Mouse (Mus musculus) embryonic facial prominence, embryonic 11.5 days (tissue): ENCODE data around the gene Dnajb3. TPM values are rescaled to one million over a fixed set of nuclear protein-coding genes. Genes with fewer than 3 reads are reported as not detected.

Experiments
- ATAC-seq: fragments of 200-750 bp; cut with Nextera tagmentation; replicated peaks from 2 replicates; pipeline ENCODE4 v1.8.0; 2017; ENCODE audit warnings: low read depth; ENCODE audit not compliant: insufficient number of reproducible peaks, low FRiP score, low TSS enrichment
- DNase-seq: peaks from one replicate; pipeline ENCODE4 v3.0.0-alpha.2; 2015; ENCODE audit warnings: low spot score
- H3K27ac ChIP-seq: fragments of 300-500 bp; sonication (generic); replicated peaks from 2 replicates; pipeline ENCODE4 v1.5.1; 2014; ENCODE audit warnings: mild to moderate bottlenecking, low read depth, low read length, control low read depth
- H3K27me3 ChIP-seq: fragments of 300-500 bp; sonication (generic); 2 replicates; pipeline ENCODE4 v1.6.1; 2014; ENCODE audit warnings: mild to moderate bottlenecking, low read length, moderate library complexity, mixed read lengths; ENCODE audit not compliant: control insufficient read depth, insufficient read depth
- H3K36me3 ChIP-seq: fragments of 300-500 bp; sonication (generic); replicated peaks from 2 replicates; pipeline ENCODE4 v1.6.1; 2014; ENCODE audit warnings: low read depth, mild to moderate bottlenecking, low read length, moderate library complexity, mixed read lengths; ENCODE audit not compliant: control insufficient read depth, insufficient read depth
- H3K4me1 ChIP-seq: fragments of 300-500 bp; sonication (generic); 2 replicates; pipeline ENCODE4 v1.6.1; 2014; ENCODE audit warnings: low read length, mixed read lengths; ENCODE audit not compliant: control insufficient read depth, insufficient read depth
- H3K4me2 ChIP-seq: fragments of 300-500 bp; sonication (generic); 2 replicates; pipeline ENCODE4 v1.6.1; 2014; ENCODE audit warnings: low read depth, mild to moderate bottlenecking, control low read depth, low read length, moderate library complexity
- H3K4me3 ChIP-seq: fragments of 300-500 bp; sonication (generic); 2 replicates; pipeline ENCODE4 v1.5.1; 2014; ENCODE audit warnings: low read depth, low read length, control low read depth
- H3K9ac ChIP-seq: fragments of 300-500 bp; sonication (generic); replicated peaks from 2 replicates; pipeline ENCODE4 v1.6.1; 2014; ENCODE audit warnings: mild to moderate bottlenecking, control low read depth, low read length
- H3K9me3 ChIP-seq: fragments of 300-500 bp; sonication (generic); replicated peaks from 2 replicates; pipeline ENCODE4 v1.6.1; 2016; ENCODE audit warnings: mild to moderate bottlenecking, low read length, inconsistent platforms, mixed read lengths; ENCODE audit not compliant: control insufficient read depth
- whole genome bisulfite sequencing: fragments of 180-500 bp; shearing (Covaris S2); extraction: QIAGEN DNeasy Blood & Tissue Kit; methylation state at CpG from one replicate; pipeline ENCODE4 v1.1.7; 2014; 5-methylcytosine and 5-hydroxymethylcytosine counted together
- polyA plus RNA-seq: library from polyadenylated mRNA; unstranded; fragments of >200 nt; fragmentation: Nextera tagmentation; extraction: Ambion mirVana; gene quantifications from 2 replicates; pipeline ENCODE4 v1.2.1, GENCODE M21; 2014

The Dnajb3 gene
- polyA plus RNA-seq, 1 experiment from 2014 or later: 16.3 TPM

DNA sequence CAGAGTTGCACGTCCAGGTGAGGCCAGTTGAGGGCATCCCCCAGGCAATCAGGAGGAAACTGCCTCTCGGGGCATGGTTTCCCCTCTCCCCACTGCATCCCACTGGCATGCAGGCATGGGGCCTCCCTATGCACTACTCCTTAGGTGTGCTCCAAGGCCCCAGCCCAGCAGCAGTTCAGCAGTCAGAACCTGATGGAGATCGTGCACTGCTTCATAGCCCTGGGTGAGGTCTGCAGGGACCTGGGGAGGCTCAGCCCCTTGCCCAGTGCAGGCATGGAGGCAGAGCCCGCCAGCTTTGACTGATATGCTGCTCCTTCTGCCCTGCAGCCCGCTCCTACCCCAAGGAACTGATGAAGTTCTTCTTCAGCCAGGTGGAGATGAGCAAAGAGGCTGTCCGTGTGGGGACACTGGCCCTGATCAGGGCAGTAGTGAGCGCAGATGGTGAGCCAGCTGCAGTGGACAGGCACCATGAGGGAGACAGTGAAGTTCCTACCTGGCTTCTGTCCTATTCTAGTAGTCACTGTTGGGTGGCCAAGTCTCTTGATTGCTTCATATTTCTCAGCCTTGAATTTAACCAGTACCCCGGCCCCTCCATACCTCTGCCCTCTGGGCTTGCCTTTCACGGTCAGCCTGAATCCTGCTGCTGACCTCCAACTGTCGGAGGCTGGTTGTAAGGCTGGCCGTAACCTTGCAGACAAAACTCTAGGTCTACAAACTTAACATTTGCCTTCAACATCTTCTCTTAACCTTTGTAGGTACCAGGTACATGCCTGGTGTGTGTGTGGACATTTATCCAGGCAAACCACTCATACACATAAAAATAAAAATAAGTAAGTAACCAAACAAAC lies 29.7 kb upstream of the Dnajb3 start:
- no peaks in the 10 kb centered on the region for H3K4me1 ChIP-seq
- no peak overlapping the region for H3K4me2 ChIP-seq
- peaks cover 94% of the 10 kb centered on the region for H3K9me3 ChIP-seq
- no peak overlapping the region for H3K27ac ChIP-seq
- H3K9ac ChIP-seq: no peak overlapping the region
- no peak for DNase-seq
- 63% methylated on average over 11 of the region's 11 CpGs for WGBS
- ATAC-seq: 0 out of 2 replicates have a peak, but pooled peaks have one; percentile 5
- H3K36me3 ChIP-seq: no peaks in the 10 kb centered on the region
- H3K27me3 ChIP-seq: no peaks in the 10 kb centered on the region
- H3K4me3 ChIP-seq: no peak overlapping the region

DNA sequence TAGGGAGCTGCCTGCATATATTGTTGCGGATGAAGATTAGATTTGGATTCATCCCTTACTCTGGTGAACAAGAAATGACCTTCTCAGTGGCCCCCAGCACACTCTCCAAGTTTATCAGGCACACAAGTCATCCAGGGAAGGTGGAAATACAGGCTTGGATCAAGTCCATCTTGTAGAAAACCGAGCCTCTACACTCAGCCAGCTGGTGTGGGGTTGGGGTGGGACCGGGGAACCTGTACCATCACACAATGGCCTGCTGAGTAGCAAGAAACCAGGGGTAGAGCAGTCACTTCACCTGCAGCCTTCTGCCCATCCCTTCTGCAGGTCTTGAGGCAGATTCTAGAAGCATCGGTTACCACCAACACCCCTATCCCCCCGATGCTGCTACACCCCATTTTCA lies 29.1 kb upstream of the Dnajb3 start:
- Histone ChIP-seq H3K36me3 (no peaks in the 10 kb centered on the region), H3K4me3 (no peak overlapping the region), H3K27ac (no peak overlapping the region), H3K4me1 (no peaks in the 10 kb centered on the region), H3K9ac (no peak overlapping the region), H3K4me2 (no peak overlapping the region), H3K27me3 (no peaks in the 10 kb centered on the region), H3K9me3 (peaks cover 95% of the 10 kb centered on the region)
- 46% methylated on average over 5 of the region's 5 CpGs for WGBS
- no peak for ATAC-seq
- DNase-seq: no peak

DNA sequence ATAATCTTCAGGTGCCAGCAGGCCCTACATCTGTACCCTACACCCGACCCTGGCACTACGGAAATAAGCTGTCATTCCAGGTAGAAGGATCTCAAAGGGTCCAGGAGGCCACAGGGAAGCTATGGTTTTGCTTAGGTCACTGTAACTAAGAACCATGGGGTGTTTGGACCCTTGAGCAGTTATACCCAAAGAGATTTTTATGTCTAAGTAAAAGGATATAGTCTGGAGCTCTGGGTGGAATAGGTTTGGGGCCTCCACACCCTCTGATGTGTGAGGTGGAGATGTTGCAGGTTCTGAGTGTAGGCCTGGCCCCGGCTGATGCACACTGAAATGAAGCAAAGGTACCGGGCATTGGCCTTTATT lies 28.6 kb upstream of the Dnajb3 start:
- Histone ChIP-seq H3K9ac (no peak overlapping the region), H3K27me3 (no peaks in the 10 kb centered on the region), H3K4me1 (no peaks in the 10 kb centered on the region), H3K4me2 (no peak overlapping the region), H3K27ac (no peak overlapping the region), H3K36me3 (no peaks in the 10 kb centered on the region), H3K9me3 (peaks cover 94% of the 10 kb centered on the region), H3K4me3 (no peak overlapping the region)
- WGBS: 70% methylated on average over 4 of the region's 4 CpGs
- no peak for ATAC-seq
- no peak for DNase-seq

DNA sequence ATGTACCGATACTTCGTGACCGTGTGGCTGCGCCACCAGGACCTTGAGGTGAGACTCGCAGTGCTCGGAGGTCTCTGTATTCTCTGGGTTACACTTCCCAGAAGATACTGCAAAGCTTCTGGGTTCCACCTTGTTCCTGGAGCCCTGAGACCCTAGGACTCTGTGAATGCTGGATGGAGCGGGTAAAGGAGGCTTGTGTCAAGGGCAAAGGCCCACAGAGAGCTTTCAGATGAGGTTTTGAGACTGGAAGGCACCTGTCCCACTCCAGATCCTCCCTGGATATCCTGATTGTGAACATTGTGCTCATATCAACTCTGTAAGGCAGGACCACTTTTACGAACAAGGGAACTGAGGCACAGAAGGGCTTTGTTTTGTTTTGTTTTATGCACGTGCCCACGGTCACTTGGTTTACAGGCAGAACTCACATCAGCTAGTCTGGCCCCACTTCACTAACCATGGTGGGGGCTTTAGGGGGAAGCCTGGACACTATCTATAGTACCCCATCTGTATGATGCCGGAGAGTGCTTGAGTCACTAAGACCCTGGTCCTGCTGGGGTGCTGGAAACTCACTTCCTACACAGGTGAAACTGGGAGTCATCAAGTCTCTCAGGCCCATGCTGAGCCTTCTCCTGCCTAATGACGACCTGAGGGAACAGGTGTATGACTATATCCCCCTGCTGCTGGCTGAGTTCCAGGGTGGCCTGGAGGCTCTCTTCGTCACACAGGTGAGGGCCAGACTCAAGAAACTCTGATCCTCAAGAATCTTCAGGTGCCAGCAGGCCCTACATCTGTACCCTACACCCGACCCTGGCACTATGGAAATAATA lies 28.1 kb upstream of the Dnajb3 start:
- DNase-seq: no peak
- H3K4me1 ChIP-seq: no peaks in the 10 kb centered on the region
- no peak overlapping the region for H3K4me2 ChIP-seq
- H3K9ac ChIP-seq: no peak overlapping the region
- no peak overlapping the region for H3K4me3 ChIP-seq
- H3K36me3 ChIP-seq: no peaks in the 10 kb centered on the region
- H3K27ac ChIP-seq: no peak overlapping the region
- H3K9me3 ChIP-seq: peaks cover 91% of the 10 kb centered on the region
- 70% methylated on average over 14 of the region's 14 CpGs for WGBS
- no peak; the same call in 1 of the 2 replicates for ATAC-seq
- no peaks in the 10 kb centered on the region for H3K27me3 ChIP-seq

DNA sequence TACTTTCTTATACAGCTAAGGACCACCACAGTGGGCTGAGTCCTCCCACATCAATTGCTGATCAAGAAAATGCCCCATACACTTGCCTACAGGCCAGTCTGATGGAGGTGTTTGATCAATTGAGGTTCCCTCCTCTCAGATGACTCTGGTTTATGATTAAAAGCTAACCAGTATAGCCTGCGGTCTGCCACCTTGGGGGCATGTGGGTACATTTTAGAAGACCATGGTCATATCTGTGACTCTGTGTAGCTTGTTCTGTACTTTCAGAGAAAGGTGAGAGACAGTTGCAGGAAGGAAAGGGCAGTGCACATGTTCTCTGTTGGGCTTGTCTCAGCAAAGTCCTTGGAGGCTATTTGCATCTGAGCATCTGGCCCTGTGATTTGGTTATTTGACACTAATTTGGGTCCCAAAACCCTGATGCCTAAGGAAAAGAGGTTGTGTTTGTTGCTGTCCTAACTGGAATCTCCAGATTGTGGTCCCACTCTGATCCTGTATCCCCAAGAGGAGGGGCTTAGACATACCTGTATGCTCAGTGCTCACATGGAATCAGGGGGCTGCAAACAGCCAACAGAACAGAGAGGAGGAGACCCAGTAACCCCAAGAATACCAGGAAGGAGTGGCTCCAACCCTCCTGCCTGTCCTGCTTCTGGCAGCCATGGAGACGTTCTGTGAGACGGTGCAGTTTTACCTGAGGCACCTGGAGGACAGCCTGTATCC lies 27.2 kb upstream of the Dnajb3 start:
- H3K9me3 ChIP-seq: peaks cover 91% of the 10 kb centered on the region
- no peak overlapping the region for H3K27ac ChIP-seq
- H3K36me3 ChIP-seq: no peaks in the 10 kb centered on the region
- no peak overlapping the region for H3K4me2 ChIP-seq
- no peak for DNase-seq
- H3K4me1 ChIP-seq: no peaks in the 10 kb centered on the region
- 56% methylated on average over 3 of the region's 3 CpGs for WGBS
- H3K9ac ChIP-seq: no peak overlapping the region
- H3K27me3 ChIP-seq: no peaks in the 10 kb centered on the region
- no peak overlapping the region for H3K4me3 ChIP-seq
- no peak for ATAC-seq

DNA sequence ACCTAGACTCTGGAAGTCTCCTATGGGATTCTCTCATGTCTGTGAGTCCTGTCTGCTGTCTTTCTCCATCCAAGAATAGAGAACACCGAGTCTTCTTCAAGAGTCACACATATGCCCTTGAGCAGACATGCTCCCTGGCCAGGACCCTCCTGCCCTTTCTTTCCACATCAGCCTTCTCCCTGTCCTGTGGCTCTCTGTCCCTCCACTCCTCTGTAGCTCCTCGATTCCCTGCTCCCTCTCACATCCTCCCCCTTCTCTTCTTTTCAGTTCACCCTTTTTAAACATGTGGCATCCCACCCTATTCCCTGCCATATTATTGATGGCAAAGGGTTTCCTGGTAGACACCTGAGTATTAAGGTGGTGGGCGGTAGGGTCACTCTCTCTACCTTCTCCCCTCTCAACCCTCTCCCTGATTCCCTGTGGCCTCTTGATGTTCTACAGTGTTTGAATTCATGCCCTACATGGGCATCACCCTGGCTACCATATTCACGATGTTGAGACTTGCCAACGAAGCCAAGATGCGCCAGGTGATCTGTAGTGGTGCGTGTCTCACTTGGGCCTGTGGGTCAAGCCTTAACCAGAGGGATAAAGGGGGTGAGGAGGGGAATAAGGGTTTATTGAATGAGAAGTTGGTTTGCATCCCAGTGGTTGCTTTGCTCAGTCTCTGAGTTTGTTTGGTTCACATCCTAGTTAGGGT lies 26.4 kb upstream of the Dnajb3 start:
- ATAC-seq (no peak), DNase-seq (no peak)
- H3K4me2 ChIP-seq: no peak overlapping the region
- H3K9ac ChIP-seq: no peak overlapping the region
- peaks cover 91% of the 10 kb centered on the region for H3K9me3 ChIP-seq
- 72% methylated on average over 7 of the region's 7 CpGs for WGBS
- no peak overlapping the region for H3K4me3 ChIP-seq
- H3K36me3 ChIP-seq: no peaks in the 10 kb centered on the region
- no peaks in the 10 kb centered on the region for H3K4me1 ChIP-seq
- no peaks in the 10 kb centered on the region for H3K27me3 ChIP-seq
- no peak overlapping the region for H3K27ac ChIP-seq

DNA sequence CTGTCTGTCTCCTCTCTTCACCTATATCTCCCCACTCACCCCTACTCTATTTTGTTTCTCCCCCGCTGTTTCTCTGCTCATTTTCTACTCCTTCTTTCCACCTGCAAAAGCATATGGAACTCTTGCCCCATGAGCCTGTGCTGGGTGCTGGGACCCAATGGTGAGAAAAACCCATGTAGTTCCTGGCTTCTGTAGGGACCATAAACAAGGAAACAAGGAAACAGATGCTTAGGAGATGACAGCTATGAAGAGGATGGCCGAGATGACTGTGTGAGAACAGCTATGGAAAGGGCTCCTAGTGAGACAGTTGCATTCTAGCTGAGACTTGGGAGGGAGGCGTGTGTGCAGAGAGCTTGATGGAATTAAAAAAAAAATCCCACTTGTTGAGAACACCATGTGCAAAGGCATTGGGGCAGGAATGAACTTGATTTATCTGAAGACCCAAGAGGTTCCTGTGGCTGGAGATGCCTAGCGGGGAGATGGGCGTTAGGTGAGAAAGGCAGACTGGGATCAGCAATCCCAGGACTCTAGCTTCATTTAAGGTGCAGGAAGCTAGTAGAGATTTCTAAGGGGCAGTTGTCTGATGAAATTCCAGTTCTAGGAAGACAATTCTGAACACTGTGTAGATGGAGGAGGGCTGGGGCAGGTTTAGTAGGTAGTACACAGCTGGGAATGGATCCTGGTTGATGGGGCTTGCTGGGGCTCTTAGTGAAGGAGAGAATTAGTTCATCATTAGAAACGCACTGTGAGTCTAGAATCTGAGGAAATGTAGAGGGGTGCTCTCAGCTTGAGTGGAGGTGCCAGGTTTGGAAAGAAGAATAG lies 25.6 kb upstream of the Dnajb3 start:
- H3K9ac ChIP-seq: no peak overlapping the region
- no peaks in the 10 kb centered on the region for H3K27me3 ChIP-seq
- ATAC-seq (no peak), DNase-seq (no peak)
- no peak overlapping the region for H3K4me3 ChIP-seq
- H3K4me1 ChIP-seq: no peaks in the 10 kb centered on the region
- H3K4me2 ChIP-seq: no peak overlapping the region
- no peak overlapping the region for H3K27ac ChIP-seq
- WGBS: 76% methylated on average over 6 of the region's 6 CpGs
- peaks cover 94% of the 10 kb centered on the region for H3K9me3 ChIP-seq
- H3K36me3 ChIP-seq: no peaks in the 10 kb centered on the region
